Mouse (Mus musculus): ENCODE results near the gene Gpbp1.
A peak's percentile ranks its signal among the peaks of the same experiment; 100 is the strongest.

Gpbp1 gene

DNA sequence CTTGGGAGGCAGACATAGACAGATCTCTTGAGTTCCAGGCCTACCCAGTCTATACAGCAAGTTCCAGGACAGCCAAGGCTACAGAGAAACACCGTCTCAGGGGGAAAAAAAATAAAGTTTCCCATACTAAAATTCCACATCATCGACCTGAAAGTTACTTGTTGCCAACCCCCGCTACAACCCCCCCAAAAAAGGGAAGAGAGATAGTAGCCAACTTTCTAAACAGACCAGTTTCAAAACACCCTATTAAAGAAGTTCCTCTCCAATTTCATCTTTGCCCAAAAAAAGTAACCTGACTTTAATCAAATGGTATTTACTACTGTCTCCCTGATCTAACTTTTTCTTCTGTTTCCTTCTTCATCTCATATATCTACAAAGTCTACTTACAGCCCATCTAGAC, 22.6 kb downstream of the Gpbp1 start:
- DNase-seq (ENCODE audit: low spot score in 2 of 2): no peak

DNA sequence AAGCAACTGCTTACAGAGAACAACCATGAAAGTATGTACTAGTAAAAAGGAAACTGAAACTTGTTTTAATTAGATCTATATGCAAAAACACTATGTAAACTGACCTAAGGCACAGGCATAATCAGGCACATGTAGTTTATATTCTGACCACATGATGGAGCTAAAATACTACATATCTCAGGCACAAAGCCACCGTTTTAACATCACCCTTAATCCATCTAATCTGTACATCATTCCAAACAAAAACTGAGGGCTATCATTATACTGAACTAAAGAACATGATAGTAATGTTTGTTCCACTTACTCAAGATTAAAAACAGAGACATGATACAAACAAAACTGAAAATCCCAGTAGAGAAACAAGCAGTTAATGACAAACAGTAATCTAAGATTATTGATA, 28.5 kb downstream of the Gpbp1 start:
- DNase-seq (ENCODE audit: low spot score in 2 of 2): no peak

DNA sequence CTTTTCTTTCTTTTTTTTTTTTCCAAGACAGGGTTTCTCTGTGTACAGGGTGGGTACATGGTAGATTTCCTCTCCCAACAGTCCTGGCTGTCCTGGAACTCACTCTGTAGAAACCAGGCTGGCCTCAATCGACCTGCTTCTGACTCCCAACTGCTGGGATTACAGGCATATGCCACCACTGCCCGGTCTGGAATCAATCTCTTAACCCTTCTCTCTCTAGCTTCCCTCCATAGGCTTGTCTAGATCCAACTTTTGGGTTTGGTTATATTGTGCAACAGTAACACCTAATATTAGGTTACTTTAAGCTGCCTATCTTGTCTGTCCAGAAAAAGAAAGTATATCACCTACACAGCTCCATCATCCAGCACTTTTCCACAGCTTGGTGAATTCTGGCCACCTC, 33.1 kb downstream of the Gpbp1 start:
- DNase-seq (ENCODE audit: low spot score in 2 of 2): no peak

DNA sequence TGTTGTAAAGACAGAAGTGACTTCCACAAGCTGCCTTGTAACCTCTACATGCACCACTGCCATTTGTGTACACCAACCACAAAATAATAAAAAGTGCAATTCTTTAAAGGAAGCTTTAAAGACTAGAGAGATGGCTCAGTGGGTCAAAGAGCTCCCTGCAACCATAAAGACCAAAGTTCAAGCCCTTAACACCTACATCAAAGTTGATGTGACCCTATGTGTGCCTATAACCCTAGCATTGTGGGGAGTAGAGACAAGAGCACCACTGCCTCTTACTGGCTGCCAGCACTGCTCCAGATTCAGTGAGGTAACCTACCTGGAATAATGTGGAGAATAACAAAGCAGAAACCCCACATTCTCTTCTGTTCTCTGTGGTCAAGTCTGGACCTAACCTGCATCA, 45.6 kb downstream of the Gpbp1 start:
- DNase-seq (ENCODE audit: low spot score in 2 of 2): no peak

DNA sequence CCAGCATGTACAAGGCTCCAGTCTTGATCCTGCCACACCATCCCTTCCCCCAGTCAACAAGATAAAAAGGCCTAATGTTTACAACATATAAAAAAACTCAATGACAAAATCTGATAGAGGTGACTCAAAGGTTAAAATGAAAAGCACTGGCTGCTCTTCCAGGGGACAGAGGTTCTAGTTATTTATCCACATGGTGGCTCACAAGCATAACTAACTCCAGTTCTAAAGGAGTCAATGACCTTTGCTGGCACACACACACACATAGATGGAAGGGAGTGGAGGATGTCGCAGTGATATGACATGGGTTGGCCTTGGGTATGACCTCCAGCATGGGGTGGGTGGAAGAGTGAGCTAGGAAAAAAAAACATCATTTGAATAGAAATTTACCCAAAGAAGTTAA, 58.7 kb downstream of the Gpbp1 start:
- DNase-seq (ENCODE audit: low spot score in 2 of 2): no peak

DNA sequence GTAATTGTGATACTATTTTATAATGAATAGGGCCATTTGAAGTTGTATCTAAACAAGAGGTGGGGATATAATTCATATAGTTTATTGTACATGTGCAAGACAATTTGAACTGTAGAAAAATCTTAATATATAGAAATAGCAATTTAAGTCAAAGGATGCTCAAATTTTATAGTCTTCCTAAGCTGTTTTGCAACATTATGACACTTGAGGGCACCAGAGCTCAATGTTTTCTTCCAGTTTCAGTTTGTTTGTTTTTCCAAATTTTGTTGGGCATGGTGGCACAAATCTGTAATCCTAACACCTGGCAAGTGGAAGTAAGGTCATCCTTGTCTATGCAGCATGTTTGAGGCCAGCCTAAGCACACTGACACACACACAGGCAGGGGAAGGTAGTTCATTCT, 68.6 kb downstream of the Gpbp1 start:
- no peak for DNase-seq (ENCODE audit: low spot score in 2 of 2)

DNA sequence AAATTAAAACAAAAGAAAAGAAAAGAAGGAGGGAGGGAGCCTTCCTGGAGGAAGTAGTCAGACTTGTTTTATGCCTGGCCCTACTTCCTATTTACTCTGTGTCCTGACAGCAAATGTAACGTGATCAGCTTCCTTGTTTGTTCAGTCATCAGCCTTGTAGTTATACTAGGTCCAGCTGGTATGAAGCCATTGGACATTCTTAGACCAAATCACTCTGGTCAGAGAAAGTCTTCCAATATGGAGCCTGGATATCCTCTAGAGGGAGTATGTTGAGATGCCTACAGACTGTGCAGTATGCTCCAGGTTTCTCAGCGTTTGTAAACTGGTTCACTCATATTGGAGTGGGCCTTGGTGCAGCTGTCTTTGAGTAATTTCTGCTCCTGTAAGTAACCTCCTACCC, 71.8 kb downstream of the Gpbp1 start:
- DNase-seq (ENCODE audit: low spot score in 2 of 2): no peak

DNA sequence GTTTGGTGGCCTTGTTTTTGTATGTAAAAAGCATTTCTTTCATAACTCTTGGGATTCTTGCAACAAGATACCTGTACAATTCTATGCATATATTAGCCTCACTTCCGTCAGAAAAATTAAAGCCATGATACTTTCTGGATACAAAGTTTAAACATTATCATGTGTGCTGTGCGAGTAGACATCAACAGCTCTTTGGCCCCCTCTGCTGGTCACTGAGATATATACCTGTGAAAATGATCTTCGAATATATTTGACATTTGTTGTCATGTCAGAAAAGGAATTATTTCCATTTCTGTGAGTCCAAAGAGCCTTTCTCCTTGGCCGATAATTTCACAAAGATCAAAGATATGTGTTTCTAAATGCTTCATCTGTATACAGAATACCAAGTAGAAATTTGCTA, 76.8 kb downstream of the Gpbp1 start:
- peak; percentile 7 to 25 for DNase-seq (ENCODE audit: low spot score in 2 of 2)

DNA sequence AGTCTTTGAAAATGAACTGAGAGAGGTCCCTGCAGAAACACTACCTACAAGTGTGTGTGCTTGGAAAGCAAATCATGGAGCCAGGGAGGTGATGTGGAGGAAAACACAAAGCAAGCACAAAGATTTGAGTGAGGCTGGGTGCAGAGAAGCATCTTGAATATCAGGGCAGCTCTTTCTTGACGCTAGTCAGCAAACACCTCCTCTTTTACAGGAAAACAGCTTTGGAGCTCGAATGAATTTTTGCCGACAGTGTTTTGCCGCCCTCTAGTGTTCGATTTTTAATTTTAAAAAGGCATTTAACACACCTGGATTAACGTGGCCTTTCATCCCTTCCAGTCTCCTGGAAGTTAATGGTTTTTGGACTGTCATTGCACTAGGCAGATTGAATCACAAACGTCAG, 79.1 kb downstream of the Gpbp1 start:
- DNase-seq (ENCODE audit: low spot score in 2 of 2): no peak

DNA sequence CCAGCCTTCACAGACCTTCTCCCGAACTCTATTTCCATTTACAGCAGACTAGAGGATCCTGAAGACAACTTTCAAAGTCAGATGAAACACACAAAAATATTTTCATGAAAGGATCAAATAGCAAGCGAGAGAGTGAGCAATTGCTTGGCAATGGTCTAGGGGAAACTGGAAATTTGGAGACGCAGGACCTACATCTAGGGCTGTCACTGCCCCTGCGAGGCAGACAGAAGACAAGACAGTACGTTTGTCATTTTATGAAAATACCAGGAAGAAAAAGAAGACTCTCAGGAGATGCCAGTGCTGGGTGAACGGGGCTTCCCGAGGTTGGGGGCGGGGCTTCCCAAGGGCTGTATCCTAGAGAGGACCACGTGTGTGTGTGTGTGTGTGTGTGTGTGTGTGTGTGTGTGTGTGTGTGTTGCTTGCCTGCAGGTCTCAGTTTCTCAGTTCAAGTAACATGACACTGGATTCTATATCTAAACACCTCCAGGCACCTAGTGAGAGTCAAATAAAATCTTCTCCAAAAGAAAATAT, 83.0 kb downstream of the Gpbp1 start:
- no peak for DNase-seq (ENCODE audit: low spot score in 2 of 2)

DNA sequence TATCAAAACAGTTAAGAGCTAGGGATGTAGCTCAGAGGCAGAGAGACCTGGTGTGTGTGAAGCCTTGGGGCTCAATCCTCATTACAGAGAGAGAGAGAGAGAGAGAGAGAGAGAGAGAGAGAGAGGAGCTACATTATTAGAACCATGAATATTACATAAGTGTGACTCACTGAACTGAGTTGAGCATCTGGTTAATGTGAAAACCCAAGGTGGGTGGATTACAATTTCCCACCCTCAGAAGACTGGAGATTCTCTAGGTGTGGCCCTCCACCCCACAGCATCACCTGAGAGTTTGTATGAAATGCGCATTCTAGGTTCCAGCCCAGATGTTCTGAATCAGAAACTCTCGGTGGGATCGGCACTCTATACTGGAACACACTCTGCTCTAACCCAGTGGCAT, 84.0 kb downstream of the Gpbp1 start:
- no peak for DNase-seq (ENCODE audit: low spot score in 2 of 2)

DNA sequence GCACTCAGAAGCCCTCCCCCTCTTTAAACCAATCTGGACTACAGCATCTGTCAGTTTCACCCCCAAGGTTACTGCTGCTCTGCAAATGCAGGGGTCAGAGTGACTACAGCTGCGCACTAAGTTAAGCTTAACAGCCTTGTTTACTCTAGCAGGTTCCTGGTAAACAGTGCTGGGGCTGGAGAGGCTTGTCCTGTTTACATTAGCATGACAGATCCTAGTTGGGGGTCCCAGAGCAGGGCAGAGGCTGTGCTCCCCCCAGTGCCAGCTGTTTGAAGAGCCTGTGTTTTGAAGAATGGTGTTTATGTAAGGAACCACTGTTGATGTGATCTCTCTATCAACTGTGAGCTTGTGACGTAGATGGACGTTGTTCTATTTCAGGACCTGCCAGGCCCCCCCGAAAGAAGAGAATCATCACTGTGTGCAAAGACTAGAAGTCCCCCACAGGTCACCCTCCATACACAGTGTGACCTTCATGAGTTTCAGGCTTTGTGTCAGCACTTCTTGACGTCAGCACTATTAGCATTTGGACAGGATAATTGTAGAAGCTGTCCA, 92.2 kb downstream of the Gpbp1 start:
- DNase-seq (ENCODE audit: low spot score in 2 of 2): no peak

DNA sequence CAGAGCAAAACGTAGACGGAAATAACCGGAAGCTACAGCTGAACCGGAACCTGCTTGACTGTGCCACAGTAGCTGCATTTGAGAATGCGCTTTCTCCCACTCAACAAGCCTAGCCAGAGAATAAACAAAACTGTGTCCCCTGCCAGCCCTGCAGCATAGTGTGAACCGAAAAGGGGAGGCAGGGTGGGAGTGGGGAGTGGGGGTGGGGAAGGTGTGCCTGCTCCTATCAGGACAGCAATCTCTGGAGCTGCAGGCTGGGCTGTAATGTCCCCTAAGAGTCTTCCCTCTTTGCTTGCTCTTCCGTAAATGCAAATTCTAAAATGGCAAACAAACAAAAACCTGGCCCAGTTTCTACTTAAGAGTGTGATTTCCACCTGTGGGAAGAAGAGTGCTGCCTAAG, 92.8 kb downstream of the Gpbp1 start:
- DNase-seq (ENCODE audit: low spot score in 2 of 2): no peak

DNA sequence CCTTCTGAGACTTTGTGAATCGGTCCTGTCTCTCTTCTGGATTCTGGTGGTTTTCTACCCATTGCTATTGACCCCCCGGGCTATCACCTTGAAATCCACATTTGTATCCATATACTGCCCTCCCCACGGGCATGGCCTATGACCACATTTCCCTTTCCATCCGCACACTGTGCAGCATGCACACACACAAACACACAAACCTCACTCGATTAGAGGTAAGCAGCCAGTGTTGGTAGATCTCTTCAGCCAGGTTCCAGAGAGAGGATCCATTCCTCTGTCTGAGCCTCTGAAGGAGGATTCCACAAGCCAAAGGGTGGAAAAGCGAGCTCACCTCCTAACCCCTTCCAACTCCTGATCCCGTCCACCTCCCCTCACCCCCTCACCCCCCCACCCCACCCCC, 94.4 kb downstream of the Gpbp1 start:
- no peak for DNase-seq (ENCODE audit: low spot score in 2 of 2)

DNA sequence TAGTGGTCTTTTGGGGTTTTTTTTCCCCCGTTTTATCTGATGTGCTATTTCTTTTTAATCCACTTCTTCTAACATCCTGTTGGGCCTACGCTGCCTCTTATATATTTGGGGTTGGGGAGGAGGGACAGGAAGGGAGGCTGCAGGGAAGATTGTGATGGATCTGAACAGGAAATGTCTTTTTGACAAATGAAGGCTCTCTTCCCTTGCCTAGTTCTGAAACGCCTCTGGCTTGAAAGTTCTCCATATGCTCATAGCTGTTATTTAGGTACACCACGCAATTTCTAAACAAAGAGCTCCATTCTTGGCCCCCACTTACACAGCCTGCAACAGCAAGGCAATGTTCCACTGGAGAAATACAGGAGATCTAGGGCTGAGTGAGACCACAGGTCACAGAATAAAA, 95.0 kb downstream of the Gpbp1 start:
- no peak for DNase-seq (ENCODE audit: low spot score in 2 of 2)

DNA sequence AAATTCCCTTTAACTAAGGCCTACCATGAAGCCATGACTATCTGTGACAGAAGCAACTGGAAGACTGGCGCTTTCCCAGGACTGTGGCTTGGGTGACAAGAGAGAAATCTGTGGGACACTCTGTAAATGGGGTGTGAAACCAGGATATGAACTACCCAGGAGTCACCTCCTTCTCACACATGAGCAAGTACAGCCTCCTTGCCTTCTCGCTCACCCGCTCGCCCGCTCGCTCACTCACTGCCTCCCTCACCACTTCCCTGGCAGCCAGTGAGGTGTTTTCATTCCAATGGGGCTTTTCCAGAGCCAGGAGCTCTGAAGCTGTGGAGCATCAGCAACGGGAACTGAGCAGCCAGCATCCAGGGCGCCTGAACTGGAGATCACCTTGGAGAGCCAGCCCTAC, 95.6 kb downstream of the Gpbp1 start:
- DNase-seq (ENCODE audit: low spot score in 2 of 2): no peak

DNA sequence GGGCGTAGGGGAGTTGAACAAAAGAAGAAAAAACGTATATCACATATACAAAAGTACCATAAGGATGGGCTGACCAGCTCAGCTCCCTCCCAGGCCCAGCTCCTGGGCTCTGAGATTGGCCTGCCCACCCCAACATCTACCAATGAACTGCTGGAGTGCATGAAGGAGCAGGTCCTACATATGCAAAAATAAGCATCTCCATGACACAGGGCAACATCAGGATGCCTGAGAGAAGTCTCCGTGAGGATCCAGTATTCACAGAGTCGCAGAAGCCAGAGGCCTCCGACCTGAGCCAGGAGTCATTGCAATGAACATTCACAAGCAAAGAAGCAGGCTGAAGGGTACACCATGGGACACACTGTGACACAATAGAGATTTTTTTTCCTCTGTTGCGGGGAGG, 96.5 kb downstream of the Gpbp1 start:
- no peak for DNase-seq (ENCODE audit: low spot score in 2 of 2)

DNA sequence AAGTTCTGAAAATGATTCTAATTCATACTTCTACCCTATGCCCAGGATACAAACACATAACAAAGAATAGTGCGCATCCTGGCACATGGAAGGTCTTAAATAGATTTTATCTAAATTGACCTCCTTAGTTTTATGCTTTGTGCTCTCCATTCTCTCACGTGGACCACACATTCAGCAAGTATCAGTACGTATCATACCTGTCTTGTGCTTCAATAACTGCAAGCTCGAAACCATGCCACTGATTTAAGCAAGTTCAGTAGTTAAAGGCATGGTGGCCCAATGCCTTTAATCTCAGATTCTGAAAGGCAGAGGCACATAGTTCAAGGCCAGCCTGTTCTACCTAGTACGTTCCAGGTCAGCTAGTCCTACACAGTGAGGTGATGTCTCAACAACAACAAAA, 98.5 kb downstream of the Gpbp1 start:
- DNase-seq (ENCODE audit: low spot score in 2 of 2): no peak

DNA sequence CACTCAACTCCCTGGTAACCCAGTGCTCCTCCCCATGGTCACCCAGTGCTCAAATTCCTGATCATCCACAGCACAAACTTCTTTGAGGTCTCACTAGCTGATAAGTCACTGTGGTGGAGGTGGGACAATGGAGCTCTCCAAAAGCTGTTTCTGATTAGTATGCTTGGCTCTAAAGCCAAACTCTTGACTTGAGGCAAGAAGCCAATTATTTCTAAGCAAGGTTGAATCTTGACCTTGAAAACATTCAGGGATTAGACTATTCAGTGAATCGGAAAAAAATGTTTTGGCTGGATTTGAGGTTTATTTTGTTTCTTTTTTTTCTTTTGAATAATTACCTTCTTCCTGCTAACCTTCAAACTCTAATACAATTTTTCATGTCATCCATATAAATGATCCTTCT, 98.9 kb downstream of the Gpbp1 start:
- DNase-seq (ENCODE audit: low spot score in 2 of 2): no peak

DNA sequence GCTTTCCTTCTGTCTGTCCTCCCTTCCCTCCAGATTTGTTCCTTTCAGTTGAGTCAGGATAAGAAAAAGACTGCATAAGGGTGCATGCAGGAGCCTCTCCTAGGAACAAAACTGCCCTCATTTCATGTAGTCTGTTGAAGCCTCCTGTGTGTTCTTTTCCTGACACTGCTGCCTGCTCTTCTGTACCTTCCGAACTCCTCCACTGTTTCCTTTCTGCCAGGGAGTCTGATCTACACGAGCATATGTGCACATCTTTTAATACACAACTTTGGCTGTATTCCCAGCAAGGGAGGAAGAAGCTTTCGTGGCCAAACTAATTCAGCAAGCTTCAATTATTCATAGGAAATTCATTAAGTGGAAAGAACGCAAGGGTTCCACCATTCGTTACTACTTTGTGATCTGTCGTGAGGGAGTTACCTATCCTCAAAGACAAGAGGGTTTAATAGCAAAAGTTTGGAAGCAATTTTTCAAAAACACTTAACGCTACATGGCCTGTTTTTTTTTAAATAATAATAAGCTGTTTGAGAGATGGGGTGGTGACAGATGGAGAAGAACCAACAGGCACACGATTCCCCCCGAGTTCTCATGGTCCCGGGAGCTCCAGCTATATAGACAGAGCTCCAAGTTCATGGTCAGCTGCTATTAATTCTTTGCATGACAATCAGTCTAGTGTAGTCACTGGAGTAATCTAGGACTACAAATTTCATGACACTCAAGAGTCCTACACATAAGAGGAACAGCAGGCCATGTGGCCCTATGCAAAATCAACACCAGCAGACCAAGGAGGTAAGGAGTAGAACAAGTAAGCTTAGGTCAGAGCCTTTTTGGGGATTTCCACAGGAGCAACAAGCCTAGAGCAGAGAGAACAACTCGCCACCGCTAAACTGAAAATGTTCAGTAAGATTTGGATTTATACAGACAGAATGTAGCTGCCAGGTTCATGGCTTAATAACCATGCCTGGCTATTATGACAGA, 105.6 kb downstream of the Gpbp1 start:
- no peak for DNase-seq (ENCODE audit: low spot score in 2 of 2)
